Mouse (Mus musculus): ENCODE data around the gene Pcf11.

GRCm38 (mm10) chr7:92610830-92611229 lies 58.9 kb downstream of the Pcf11 start:
- TF ChIP-seq MYC (IDR thresholded peaks at IDR 0.05; ENCODE audit: low read depth, low read length) (no peak), JUND (conservative IDR thresholded peaks at IDR 0.05; ENCODE audit: low read depth, low read length) (no peak), POLR2A (IDR thresholded peaks at IDR 0.05; ENCODE audit: low read depth, low read length) (no peak), CTCF (conservative IDR thresholded peaks at IDR 0.05 in 1 of 2, IDR thresholded peaks at IDR 0.05 in 1 of 2; ENCODE audit: low read depth in 2 of 2, low read length in 2 of 2) (no peak), E2F4 (IDR thresholded peaks at IDR 0.05; ENCODE audit: insufficient replicate concordance, low read depth, low read length) (no peak)

Data from CH12.LX (cell line).